Mouse (Mus musculus): Measurements from ENCODE around the gene Zfp143.
A peak's percentile ranks its signal among the peaks of the same experiment; 100 is the strongest.
"Not testable (repeated sequence)": the region's sequence is repeated elsewhere in the genome, so short reads cannot be mapped to it uniquely, and the experiment has no call there.

Gene Zfp143

GRCm38 (mm10) chr7:110096332-110096731 lies 35.3 kb downstream of the Zfp143 start:
- DNase-seq (ENCODE audit: low read depth, low spot score) = no peak

- no peak for DNase-seq (ENCODE audit: low read depth, low spot score)
These were observed 36.2 kb downstream of the Zfp143 start for GRCm38 (mm10) chr7:110097106-110097793.

GRCm38 (mm10) chr7:110100854-110101253 lies 39.8 kb downstream of the Zfp143 start:
- DNase-seq (ENCODE audit: low read depth, low spot score) = no peak

GRCm38 (mm10) chr7:110101266-110101665 lies 40.2 kb downstream of the Zfp143 start:
- DNase-seq (ENCODE audit: low read depth, low spot score) = no peak

GRCm38 (mm10) chr7:110105041-110105440 lies 44.0 kb downstream of the Zfp143 start:
- no peak for DNase-seq (ENCODE audit: low read depth, low spot score)

GRCm38 (mm10) chr7:110106633-110107032 lies 45.6 kb downstream of the Zfp143 start:
- no peak for DNase-seq (ENCODE audit: low read depth, low spot score)

- DNase-seq (ENCODE audit: low read depth, low spot score) = not testable (repeated sequence)
These were observed 47.5 kb downstream of the Zfp143 start for GRCm38 (mm10) chr7:110108524-110108923.

GRCm38 (mm10) chr7:110108967-110109610 lies 48.1 kb downstream of the Zfp143 start:
- DNase-seq (ENCODE audit: low read depth, low spot score) = peak; percentile 56

- DNase-seq (ENCODE audit: low read depth, low spot score) = no peak
These were observed 49.1 kb downstream of the Zfp143 start for GRCm38 (mm10) chr7:110110061-110110656.

- DNase-seq (ENCODE audit: low read depth, low spot score) = no peak
These were observed 53.7 kb downstream of the Zfp143 start for GRCm38 (mm10) chr7:110114699-110115098.

GRCm38 (mm10) chr7:110116731-110117291 lies 55.8 kb downstream of the Zfp143 start:
- peak; percentile 83 for DNase-seq (ENCODE audit: low read depth, low spot score)

GRCm38 (mm10) chr7:110118448-110118847 lies 57.4 kb downstream of the Zfp143 start:
- DNase-seq (ENCODE audit: low read depth, low spot score) = peak; percentile 28

GRCm38 (mm10) chr7:110120157-110120784 lies 59.3 kb downstream of the Zfp143 start:
- no peak for DNase-seq (ENCODE audit: low read depth, low spot score)

- DNase-seq (ENCODE audit: low read depth, low spot score) = no peak
These were observed 60.1 kb downstream of the Zfp143 start for GRCm38 (mm10) chr7:110121162-110121515.

- peak; percentile 98 for DNase-seq (ENCODE audit: low read depth, low spot score)
These were observed 60.7 kb downstream of the Zfp143 start, which contains the start of gene Wee1 for GRCm38 (mm10) chr7:110121516-110122288. Gene Wee1 (plus strand): TSS chr7:110122046.

GRCm38 (mm10) chr7:110122289-110122564 lies 61.2 kb downstream of the Zfp143 start:
- peak; percentile 47 for DNase-seq (ENCODE audit: low read depth, low spot score)

- DNase-seq (ENCODE audit: low read depth, low spot score) = peak; percentile 82
These were observed 61.8 kb downstream of the Zfp143 start for GRCm38 (mm10) chr7:110122565-110123422.

- DNase-seq (ENCODE audit: low read depth, low spot score) = no peak
These were observed 63.0 kb downstream of the Zfp143 start for GRCm38 (mm10) chr7:110123844-110124555.

- DNase-seq (ENCODE audit: low read depth, low spot score) = no peak
These were observed 67.5 kb downstream of the Zfp143 start for GRCm38 (mm10) chr7:110128566-110128965.

- DNase-seq (ENCODE audit: low read depth, low spot score) = not testable (repeated sequence)
These were observed 71.3 kb downstream of the Zfp143 start for GRCm38 (mm10) chr7:110132272-110132671.
